Mouse (Mus musculus) urinary bladder, postnatal 4 days (tissue): ENCODE results near the gene 4930518I15Rik.
"Not testable (repeated sequence)": the region's sequence is repeated elsewhere in the genome, so short reads cannot be mapped to it uniquely, and the experiment has no call there.

Source experiments
- DNase-seq, 2 experiments: peaks; one replicate each; pipeline ENCODE4 v3.0.0; 2021 to 2022; ENCODE audit warnings: low spot score in 2 of 2

Gene 4930518I15Rik

DNA sequence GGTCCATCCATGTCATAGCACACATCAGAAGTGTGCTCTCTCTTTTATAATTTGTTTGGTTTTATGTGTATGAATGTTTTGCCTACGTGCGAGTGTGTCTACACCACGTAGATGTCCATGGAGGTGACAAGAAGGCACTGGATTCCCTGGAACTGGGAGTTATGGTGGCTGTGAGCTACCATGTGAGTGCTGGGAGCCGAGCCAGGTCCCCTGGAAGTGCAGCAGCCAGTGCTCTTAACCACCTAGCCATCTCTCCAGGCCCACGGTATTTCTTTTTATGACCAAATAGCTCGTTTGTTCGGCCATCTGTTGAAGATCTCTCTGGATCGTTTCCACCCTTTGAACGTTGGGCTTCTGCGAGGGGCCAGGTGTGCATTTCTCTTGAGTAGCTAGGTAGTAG is 14.4 kb downstream of the 4930518I15Rik start:
- DNase-seq, result no peak

DNA sequence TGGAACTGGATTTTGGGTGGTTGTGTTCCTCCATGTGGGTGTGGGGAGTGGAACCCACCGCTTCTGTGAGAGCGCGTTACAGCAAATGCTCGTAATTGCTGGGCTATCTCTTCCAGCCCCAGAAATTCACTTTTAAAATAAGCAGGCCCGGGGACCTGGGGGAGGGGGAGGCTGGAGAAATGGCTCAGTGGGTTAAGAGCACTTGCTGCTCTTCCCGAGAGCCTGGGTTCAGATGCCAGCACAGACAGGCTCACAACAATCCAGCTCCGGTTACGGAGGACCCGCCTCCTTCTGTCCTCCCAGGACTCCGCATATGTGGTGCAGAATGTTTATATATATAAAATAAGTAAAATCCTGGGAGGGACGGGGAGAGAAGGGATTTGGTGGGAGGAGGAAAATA is 15.0 kb downstream of the 4930518I15Rik start:
- no peak for DNase-seq

DNA sequence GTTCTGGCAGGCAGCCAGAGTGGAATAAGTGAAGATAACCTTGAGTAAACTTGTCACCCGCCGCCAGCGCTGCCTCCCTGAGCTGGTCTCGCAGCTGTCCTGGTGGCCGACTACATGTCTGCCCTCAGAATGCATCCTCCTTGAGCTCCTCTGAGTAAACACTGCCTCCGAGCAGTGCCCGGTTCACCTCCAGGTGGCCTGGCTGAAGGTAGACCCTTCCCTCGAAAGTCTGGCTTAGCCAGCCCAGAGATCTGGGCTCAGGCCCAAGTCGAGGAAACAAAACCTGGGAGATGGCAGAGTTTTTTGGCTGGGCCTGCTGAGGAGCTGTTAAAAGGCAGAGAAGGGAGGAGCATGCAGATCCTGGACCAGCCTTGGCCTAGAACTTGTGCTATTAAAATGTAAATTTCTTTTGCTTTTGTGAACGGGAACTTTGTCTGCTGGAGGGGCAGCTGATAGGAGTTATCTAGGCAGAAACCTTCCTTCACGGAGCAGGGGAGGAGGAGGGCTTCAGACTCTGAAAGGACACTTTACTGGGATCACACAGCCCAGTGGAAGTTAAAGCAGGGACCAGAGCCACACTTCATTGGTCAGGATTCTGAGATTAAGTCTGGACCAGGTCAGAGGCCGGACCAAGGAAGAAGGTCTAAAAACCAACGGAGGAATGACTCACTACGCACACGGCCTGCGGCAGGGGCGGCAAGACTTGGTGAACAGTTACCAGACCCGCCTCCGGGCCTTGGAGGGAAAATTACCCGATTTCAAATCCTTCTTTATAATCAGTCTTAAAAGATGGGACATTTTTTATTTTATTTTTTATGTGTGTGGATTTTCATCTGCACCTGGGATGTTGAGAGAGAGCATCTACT is 15.7 kb downstream of the 4930518I15Rik start:
- peak in 1 of 2 experiments; percentile 40 for DNase-seq

- peak; percentile 67 to 72 for DNase-seq
These were observed 16.5 kb downstream of the 4930518I15Rik start for GRCm38 (mm10) chr2:156841028-156841840.

DNA sequence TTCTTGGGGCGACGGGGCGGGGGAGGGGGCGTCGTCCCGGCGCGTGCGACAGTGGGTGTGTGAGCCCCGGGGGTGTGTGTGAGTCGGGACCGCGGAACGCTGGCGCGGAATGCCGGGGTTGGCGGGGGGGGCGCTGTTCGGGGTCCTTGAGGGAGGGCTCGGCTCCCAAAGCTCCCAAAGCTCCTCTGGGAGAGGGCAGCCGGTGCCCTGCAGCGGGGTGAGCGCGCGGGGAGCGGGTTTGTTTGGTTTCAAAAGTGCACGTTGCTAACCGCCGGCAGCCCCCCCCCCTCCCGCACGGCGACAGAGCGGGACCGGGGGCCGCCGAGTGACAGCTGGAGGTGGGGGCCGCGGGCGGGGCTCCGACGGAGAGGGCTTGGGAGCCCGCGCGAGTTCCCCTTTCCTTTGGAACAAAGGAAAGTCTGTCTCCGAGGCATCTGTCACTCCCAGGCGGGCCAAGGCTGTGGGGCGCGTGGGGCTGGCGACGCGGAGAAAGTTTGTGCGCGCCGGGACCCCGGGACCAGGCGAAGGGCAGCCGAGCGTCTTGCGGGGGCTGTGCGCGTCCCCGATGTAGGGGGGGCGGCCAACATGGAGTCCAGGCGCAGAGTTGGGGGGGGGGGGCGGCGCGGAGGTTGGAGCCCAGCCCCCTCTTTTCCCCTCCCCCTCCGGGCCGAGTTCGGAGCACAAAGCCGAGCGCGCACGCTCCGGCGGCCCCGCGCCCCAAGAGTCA is 17.3 kb downstream of the 4930518I15Rik start:
- no peak for DNase-seq

DNA sequence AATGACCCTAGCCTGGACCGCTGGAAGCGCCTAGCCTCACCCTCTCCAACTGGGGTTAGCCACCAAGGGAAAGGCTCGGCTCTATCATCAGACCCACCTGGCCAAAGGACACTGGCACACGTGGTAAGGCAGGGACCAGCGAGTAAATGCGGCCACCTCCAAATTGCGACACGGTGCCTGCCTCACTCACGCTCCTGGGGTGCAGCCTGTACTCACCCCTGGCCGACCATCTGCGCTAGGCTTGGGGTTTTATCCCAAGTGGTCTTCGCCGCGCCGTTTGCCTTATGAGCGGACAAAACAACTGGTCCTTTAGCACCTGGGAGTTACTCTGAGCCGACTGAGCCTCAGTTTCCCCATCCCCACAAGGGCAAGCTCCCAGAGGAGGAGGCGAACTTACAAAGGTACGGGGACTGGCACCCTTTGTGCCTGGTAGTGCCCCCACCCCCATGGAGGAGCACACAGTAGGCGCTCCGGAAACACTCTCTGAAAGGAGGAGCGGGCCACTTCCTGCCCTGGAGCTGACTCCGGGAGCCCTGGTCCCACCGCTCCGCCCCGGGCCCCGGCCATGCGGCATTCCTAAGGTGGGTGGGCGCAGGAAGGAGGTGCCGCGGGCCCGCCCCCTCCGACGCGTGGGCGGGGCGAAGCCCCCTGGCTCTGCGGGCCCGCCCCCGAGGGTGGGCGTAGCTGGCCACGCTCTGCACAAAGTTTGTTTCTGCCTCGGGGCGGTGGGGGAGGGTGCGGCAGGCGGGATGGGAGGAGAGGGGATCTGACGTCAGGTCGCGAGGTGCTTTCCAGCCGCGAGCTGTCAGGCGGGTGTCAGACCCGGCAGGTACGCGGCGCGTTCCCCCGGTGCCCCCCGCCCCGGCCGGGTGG is 18.2 kb downstream of the 4930518I15Rik start, which contains the start of gene Tgif2:
Gene Tgif2, plus strand, starts transcription at position 689 of the 873 bp plus-strand sequence.
- peak; percentile 89 to 90 for DNase-seq

DNA sequence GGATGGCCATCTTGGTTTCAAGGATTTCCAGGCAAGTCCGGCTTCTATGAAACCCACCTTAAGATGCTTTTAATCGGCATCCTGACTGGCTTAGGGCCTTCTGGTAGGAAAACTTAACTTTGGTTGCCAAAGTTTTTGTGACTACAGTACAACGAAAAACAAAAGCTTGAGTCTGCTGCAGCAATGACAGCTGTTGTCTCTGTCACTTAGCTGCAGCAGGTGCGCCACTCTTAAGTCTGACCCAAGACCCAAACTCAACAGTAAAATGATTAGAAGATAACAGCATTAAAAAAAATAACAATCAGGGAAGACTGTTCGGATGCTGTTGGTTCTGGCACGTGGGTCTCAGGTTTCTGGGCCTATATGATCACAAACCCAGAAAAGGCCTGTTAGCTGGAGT is 18.9 kb downstream of the 4930518I15Rik start:
- no peak for DNase-seq

- DNase-seq, result no peak
These were observed 23.4 kb downstream of the 4930518I15Rik start for GRCm38 (mm10) chr2:156834336-156834735.

DNA sequence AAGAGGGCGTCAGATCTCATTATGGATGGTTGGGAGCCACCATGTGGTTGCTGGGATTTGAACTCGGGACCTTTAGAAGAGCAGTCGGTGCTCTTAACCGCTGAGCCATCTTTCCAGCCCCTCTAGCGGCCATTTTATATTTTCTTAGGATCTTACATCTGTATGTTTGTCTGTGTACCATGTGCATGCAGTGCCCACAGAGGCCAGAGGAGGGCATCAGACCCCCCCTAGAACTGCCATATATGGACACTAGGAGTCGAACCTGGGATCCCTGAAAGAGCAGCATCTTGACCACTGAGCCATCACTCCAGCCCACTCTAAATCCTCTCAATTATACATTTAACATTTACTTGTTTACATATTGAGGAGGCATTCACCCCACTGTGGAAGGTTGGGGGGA is 32.6 kb downstream of the 4930518I15Rik start:
- not testable (repeated sequence) for DNase-seq

DNA sequence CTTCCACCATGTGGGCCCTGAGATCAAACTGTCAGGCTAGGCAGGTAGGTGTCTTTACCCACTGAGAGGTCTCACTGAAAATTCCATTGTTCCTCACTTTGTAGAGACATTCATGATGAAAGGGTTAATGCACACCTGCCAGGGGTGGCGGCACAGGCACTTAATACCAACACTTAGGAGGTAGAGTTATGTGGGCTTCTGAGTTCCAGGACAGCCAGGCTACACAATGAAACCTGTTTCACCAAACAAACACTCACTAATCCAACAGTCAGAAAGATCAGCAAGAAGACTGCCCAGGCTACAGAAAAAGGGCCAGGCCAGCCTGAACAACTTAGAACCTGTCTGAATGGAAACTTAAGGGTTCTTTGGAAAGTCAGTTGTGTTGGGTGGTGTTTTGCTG is 41.6 kb downstream of the 4930518I15Rik start:
- DNase-seq, result no peak

DNA sequence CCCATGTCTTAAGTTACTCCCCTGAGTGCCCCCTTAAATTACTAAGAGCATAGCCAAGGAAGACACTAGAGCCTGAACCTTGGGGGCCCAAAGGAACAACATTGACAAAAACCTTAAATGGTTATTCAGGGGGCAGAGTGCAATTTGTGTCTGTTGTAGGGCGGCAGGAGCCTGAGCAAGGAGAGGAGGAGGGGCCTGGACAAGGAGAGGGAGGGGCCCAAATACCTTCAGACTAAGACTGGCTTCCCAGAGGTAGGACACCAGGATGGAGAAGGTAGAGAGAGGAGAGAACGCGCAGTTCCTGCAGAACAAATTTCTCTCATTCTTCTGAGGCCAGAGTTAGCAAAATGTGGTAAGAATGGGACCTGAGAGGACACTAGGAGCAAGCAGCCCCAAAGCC is 42.3 kb downstream of the 4930518I15Rik start:
- no peak for DNase-seq

- DNase-seq, result no peak
These were observed 42.9 kb downstream of the 4930518I15Rik start for GRCm38 (mm10) chr2:156814893-156815292.

DNA sequence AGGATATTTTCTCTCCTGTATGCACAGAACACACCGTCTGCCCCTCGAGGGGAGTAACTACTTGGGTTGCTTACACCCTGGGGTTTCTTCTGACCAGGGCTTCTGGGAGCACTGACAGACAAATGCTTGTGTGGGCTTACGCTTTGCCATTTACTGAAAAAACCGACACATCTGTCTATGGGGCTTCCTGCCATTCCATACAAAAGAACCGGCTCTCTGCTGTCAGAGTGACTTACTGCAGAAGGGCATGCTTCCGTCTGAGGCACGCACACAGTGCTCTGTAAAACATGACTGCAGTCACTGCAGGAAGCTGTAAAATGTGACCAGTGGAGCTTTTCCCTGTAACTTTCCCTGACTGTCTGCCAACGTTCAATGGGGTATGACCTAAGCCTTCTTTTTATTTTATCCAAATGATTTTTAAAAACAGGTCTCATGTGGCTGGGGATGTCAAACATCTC is 43.4 kb downstream of the 4930518I15Rik start:
- no peak for DNase-seq

DNA sequence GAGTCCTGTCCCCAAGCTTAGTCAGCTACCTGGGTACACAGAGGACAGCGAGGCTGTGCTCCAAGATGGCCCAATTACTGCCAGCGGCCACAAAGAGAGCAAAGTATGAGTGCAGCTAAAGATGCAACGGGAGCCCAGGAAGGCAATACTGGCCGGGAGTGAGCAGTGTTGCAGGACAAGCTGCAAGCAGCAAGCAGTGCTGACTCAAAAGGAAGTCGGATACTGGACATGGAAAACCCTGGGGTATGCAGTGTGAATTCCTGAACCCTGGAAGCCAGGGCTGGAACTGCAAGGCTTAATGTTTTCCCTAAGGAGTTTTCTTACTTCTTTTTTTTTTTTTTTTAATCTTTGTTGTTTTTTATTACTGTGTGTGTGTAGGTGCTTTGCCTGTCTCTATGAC is 46.2 kb downstream of the 4930518I15Rik start:
- no peak for DNase-seq

DNA sequence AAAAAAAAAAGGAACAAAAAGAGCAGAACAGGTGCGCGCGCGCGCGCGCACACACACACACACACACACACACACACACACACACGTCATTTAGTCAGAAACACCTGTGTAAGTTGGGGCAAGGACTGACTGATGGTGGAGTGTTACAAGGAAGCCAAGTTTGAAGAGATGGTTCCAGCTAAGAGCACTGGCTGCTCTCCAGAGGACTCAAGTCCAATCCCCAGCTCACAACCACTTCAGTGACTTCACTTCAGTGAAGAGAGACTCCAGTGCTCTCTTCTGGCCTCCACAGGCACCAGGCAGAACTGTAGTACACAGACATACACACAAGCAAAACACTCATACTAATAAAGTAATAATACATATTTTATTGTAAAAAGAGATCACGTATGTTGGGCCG is 47.0 kb downstream of the 4930518I15Rik start:
- no peak for DNase-seq

DNA sequence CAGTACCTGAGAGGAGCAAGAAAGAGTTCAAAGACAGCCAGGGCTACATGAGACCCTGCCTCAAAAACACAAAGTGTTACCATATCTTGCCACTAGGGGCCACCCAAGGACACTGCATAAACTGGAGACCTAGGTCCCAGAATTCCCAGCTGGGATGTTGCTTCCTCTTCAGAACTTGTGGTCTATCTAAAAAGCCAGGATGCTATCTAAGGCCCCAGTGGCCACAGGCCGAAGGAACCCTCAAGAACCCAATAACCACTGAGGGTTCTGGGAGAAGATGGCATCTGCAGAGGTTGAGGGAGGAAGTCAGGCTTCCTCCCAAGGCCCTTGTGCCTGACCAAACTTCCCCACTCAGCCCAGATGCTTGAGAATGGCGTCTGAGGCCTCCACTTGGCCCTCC is 48.2 kb downstream of the 4930518I15Rik start:
- peak; percentile 36 to 74 for DNase-seq

- no peak for DNase-seq
These were observed 50.9 kb downstream of the 4930518I15Rik start for GRCm38 (mm10) chr2:156806886-156807285.
